Mouse (Mus musculus): ENCODE measurements around the gene Ralgds.

DNA sequence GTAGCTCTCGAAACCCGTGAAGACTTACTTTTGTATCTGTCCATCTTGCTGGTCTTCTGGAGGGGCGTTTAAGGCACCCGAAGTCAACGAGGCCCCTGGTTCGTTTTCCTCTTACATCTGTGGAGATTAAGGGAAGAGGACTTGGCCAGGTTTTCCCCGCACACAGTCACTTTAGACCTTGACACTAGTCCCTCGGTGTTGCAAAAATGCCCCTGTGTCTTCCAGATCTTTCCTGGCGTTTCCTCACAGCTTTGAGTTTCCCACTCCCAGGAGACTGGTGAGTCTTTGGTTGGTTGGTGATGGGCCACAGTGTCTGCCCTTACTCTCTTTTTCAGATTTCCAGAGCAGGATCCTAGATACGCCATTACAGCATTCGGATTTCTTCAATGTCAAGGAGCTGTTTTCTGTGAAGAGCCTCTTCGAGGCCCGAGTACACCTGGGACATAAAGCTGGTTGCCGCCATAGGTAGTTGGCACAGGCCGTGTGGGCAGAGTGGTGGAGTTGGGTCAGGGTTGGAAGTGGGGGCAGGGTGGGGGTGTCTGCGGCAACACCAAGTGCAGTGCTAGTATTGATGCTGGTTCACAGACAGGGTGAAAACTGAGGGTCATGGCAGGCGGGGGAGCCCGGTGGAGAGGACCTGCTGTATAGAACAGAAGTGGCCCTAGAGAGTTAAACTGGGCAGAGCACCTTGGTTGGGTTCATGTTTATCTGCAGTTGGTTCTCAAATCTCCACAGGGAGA, 44.3 kb upstream of the Ralgds start:
- TF ChIP-seq CTCF (IDR thresholded peaks at IDR 0.05) (no peak), EP300 (IDR thresholded peaks at IDR 0.05) (no peak)
